Mouse (Mus musculus) heart, embryonic 11.5 days (tissue): ENCODE results near the gene Mrap2. TPM values are rescaled to one million over a fixed set of nuclear protein-coding genes. Genes with fewer than 3 reads are reported as not detected.
"Not testable (repeated sequence)": the region's sequence is repeated elsewhere in the genome, so short reads cannot be mapped to it uniquely, and the experiment has no call there.

Experiments used
- ATAC-seq: fragments of 200-750 bp; cut with Nextera tagmentation; replicated peaks from 2 replicates; pipeline ENCODE4 v1.8.0; 2017; ENCODE audit warnings: moderate library complexity; ENCODE audit not compliant: insufficient number of reproducible peaks, low FRiP score, low TSS enrichment
- H3K27ac ChIP-seq: fragments of 300-500 bp; sonication (generic); 2 replicates; pipeline ENCODE4 v1.5.1; 2014; ENCODE audit warnings: mild to moderate bottlenecking, low read depth, low read length
- H3K27me3 ChIP-seq: fragments of 300-500 bp; sonication (generic); 2 replicates; pipeline ENCODE4 v1.6.1; 2014; ENCODE audit warnings: mild to moderate bottlenecking, low read length, mixed read lengths; ENCODE audit not compliant: control insufficient read depth, insufficient read depth
- H3K36me3 ChIP-seq: fragments of 300-500 bp; sonication (generic); 2 replicates; pipeline ENCODE4 v1.6.1; 2014; ENCODE audit warnings: mild to moderate bottlenecking, low read length, moderate library complexity, mixed read lengths; ENCODE audit not compliant: control insufficient read depth, insufficient read depth
- H3K4me1 ChIP-seq: fragments of 300-500 bp; sonication (generic); 2 replicates; pipeline ENCODE4 v1.6.1; 2014; ENCODE audit warnings: low read length; ENCODE audit not compliant: control insufficient read depth, insufficient read depth
- H3K4me2 ChIP-seq: fragments of 300-500 bp; sonication (generic); 2 replicates; pipeline ENCODE4 v1.6.1; 2014; ENCODE audit warnings: mild to moderate bottlenecking, moderate library complexity
- H3K4me3 ChIP-seq: fragments of 300-500 bp; sonication (generic); 2 replicates; pipeline ENCODE4 v1.5.1; 2014; ENCODE audit warnings: low read depth, low read length
- H3K9ac ChIP-seq: fragments of 300-500 bp; sonication (generic); 2 replicates; pipeline ENCODE4 v1.6.1; 2014; ENCODE audit warnings: mild to moderate bottlenecking, low read depth, low read length, moderate library complexity
- H3K9me3 ChIP-seq: fragments of 300-500 bp; sonication (generic); replicated peaks from 2 replicates; pipeline ENCODE4 v1.6.1; 2016; ENCODE audit warnings: low read length; ENCODE audit not compliant: control insufficient read depth
- WGBS: fragments of 180-500 bp; shearing (Covaris S2); extraction: QIAGEN DNeasy Blood & Tissue Kit; methylation state at CpG from one replicate; pipeline ENCODE4 v1.1.7; 2014; ENCODE audit not compliant: insufficient replicate concordance; 5-methylcytosine and 5-hydroxymethylcytosine counted together
- polyA plus RNA-seq: library from polyadenylated mRNA; unstranded; fragments of >200 nt; fragmentation: Nextera tagmentation; extraction: Ambion mirVana; gene quantifications from 2 replicates; pipeline ENCODE4 v1.2.1, GENCODE M21; 2014

Gene Mrap2
- not detected in 2 replicates for polyA plus RNA-seq

- under 1% methylated on average over 29 of the region's 29 CpGs for WGBS
- Histone ChIP-seq H3K27me3 (peaks cover 35% of the 10 kb centered on the region), H3K9ac (0 out of 2 replicates have a peak within 1 kb of the TSS, but pooled peaks have one; percentile 28)
Observed at GRCm38 (mm10) chr9:87144106-87144505, at the start of gene Mrap2. TSS of gene Mrap2 (plus strand) at chr9:87144306.

GRCm38 (mm10) chr9:87097989-87098388 is 46.1 kb upstream of the Mrap2 start:
- Histone ChIP-seq H3K27me3 (no peaks in the 10 kb centered on the region), H3K4me1 (no peaks in the 10 kb centered on the region), H3K4me3 (no peak overlapping the region), H3K4me2 (no peak overlapping the region), H3K27ac (no peak overlapping the region), H3K36me3 (no peaks in the 10 kb centered on the region), H3K9ac (no peak overlapping the region), H3K9me3 (no peaks in the 10 kb centered on the region)
- WGBS, result 60% methylated on average over 2 of the region's 2 CpGs
- no peak for ATAC-seq

More at GRCm38 (mm10) chr9:87144106-87144505, at the start of gene Mrap2:
- peak within 1 kb of the TSS; percentile 43 for H3K4me3 ChIP-seq
- H3K4me2 ChIP-seq, result peak within 1 kb of the TSS; percentile 77
- no peaks in the 10 kb centered on the region for H3K9me3 ChIP-seq
- H3K36me3 ChIP-seq, result no peaks in the 10 kb centered on the region
- peak; percentile 77 for ATAC-seq
- peaks cover 9% of the 10 kb centered on the region; the same call in 1 of the 2 replicates for H3K4me1 ChIP-seq
- H3K27ac ChIP-seq, result no peak within 1 kb of the TSS

- no peak overlapping the region for H3K4me2 ChIP-seq
- H3K9me3 ChIP-seq, result no peaks in the 10 kb centered on the region
- no peaks in the 10 kb centered on the region for H3K36me3 ChIP-seq
- H3K27me3 ChIP-seq, result no peaks in the 10 kb centered on the region
- no peak for ATAC-seq
- no peak overlapping the region for H3K9ac ChIP-seq
- no peak overlapping the region for H3K27ac ChIP-seq
- WGBS, result 70% methylated on average over 5 of the region's 5 CpGs
- H3K4me3 ChIP-seq, result no peak overlapping the region
- H3K4me1 ChIP-seq, result no peaks in the 10 kb centered on the region
Observed at GRCm38 (mm10) chr9:87115019-87115418, 29.1 kb upstream of the Mrap2 start.

- Histone ChIP-seq H3K27me3 (no peaks in the 10 kb centered on the region), H3K27ac (no peak overlapping the region), H3K4me2 (no peak overlapping the region), H3K36me3 (no peaks in the 10 kb centered on the region), H3K9me3 (no peaks in the 10 kb centered on the region), H3K4me1 (no peaks in the 10 kb centered on the region), H3K4me3 (no peak overlapping the region), H3K9ac (no peak overlapping the region)
- ATAC-seq, result no peak
- WGBS, result 61% methylated on average over 6 of the region's 6 CpGs
Observed at GRCm38 (mm10) chr9:87115456-87115931, 28.6 kb upstream of the Mrap2 start.

GRCm38 (mm10) chr9:87115978-87116377 is 28.1 kb upstream of the Mrap2 start:
- no peak overlapping the region for H3K27ac ChIP-seq
- H3K27me3 ChIP-seq, result no peaks in the 10 kb centered on the region
- ATAC-seq, result no peak

GRCm38 (mm10) chr9:87118996-87119395 is 25.1 kb upstream of the Mrap2 start:
- 74% methylated on average over 3 of the region's 3 CpGs for WGBS
- Histone ChIP-seq H3K27me3 (no peaks in the 10 kb centered on the region), H3K4me2 (no peak overlapping the region), H3K36me3 (no peaks in the 10 kb centered on the region), H3K9ac (no peak overlapping the region), H3K4me1 (no peaks in the 10 kb centered on the region), H3K27ac (no peak overlapping the region), H3K4me3 (no peak overlapping the region), H3K9me3 (no peaks in the 10 kb centered on the region)
- ATAC-seq, result no peak

More at GRCm38 (mm10) chr9:87115978-87116377, 28.1 kb upstream of the Mrap2 start:
- Histone ChIP-seq H3K36me3 (no peaks in the 10 kb centered on the region), H3K4me3 (no peak overlapping the region), H3K4me2 (no peak overlapping the region), H3K4me1 (no peaks in the 10 kb centered on the region), H3K9ac (no peak overlapping the region), H3K9me3 (no peaks in the 10 kb centered on the region)
- WGBS, result 83% methylated on average over 1 of the region's 1 CpGs

GRCm38 (mm10) chr9:87121956-87122493 is 22.1 kb upstream of the Mrap2 start:
- H3K4me2 ChIP-seq, result no peak overlapping the region
- no peaks in the 10 kb centered on the region for H3K36me3 ChIP-seq
- no peak for ATAC-seq
- 64% methylated on average over 9 of the region's 9 CpGs for WGBS
- H3K9ac ChIP-seq, result no peak overlapping the region
- H3K4me3 ChIP-seq, result no peak overlapping the region
- no peaks in the 10 kb centered on the region for H3K4me1 ChIP-seq
- no peaks in the 10 kb centered on the region for H3K9me3 ChIP-seq
- no peaks in the 10 kb centered on the region for H3K27me3 ChIP-seq
- H3K27ac ChIP-seq, result no peak overlapping the region

GRCm38 (mm10) chr9:87127046-87127445 is 17.1 kb upstream of the Mrap2 start:
- not testable (repeated sequence) for ATAC-seq, H3K27ac ChIP-seq, H3K9ac ChIP-seq, H3K9me3 ChIP-seq, H3K4me1 ChIP-seq, H3K4me3 ChIP-seq, H3K27me3 ChIP-seq, H3K4me2 ChIP-seq, H3K36me3 ChIP-seq
- whole genome bisulfite sequencing, result 65% methylated on average over 6 of the region's 6 CpGs
